Mouse (Mus musculus) lung, embryonic 16.5 days (tissue): ENCODE data around the gene Sytl1. TPM values are rescaled to one million over a fixed set of nuclear protein-coding genes. Genes with fewer than 3 reads are reported as not detected.

Experiments
- ATAC-seq: fragments of 200-750 bp; cut with Nextera tagmentation; 2 replicates; pipeline ENCODE4 v1.8.0; 2017; ENCODE audit warnings: low read depth, mild to moderate bottlenecking, moderate library complexity
- H3K27ac ChIP-seq: fragments of 300-500 bp; sonication (generic); 2 replicates; pipeline ENCODE4 v1.5.1; 2014; ENCODE audit warnings: mild to moderate bottlenecking, control low read depth, low read length
- H3K27me3 ChIP-seq: fragments of 300-500 bp; sonication (generic); 2 replicates; pipeline ENCODE4 v1.6.1; 2014; ENCODE audit warnings: low read depth, low read length, mixed read lengths; ENCODE audit not compliant: control insufficient read depth, insufficient read depth
- H3K36me3 ChIP-seq: fragments of 300-500 bp; sonication (generic); 2 replicates; pipeline ENCODE4 v1.6.1; 2014; ENCODE audit warnings: low read length; ENCODE audit not compliant: control insufficient read depth, insufficient read depth
- H3K4me1 ChIP-seq: fragments of 300-500 bp; sonication (generic); replicated peaks from 2 replicates; pipeline ENCODE4 v1.6.1; 2014; ENCODE audit warnings: low read length, mixed read lengths; ENCODE audit not compliant: control insufficient read depth, insufficient read depth
- H3K4me2 ChIP-seq: fragments of 300-500 bp; sonication (generic); 2 replicates; pipeline ENCODE4 v1.6.1; 2014; ENCODE audit warnings: low read depth, low read length, control low read depth
- H3K4me3 ChIP-seq: fragments of 300-500 bp; sonication (generic); 2 replicates; pipeline ENCODE4 v1.5.1; 2014; ENCODE audit warnings: mild to moderate bottlenecking, low read length, control low read depth
- H3K9ac ChIP-seq: fragments of 300-500 bp; sonication (generic); 2 replicates; pipeline ENCODE4 v1.6.1; 2014; ENCODE audit warnings: low read length, control low read depth
- H3K9me3 ChIP-seq: fragments of 300-500 bp; sonication (generic); 2 replicates; pipeline ENCODE4 v1.6.1; 2016; ENCODE audit warnings: low read length; ENCODE audit not compliant: control insufficient read depth
- WGBS: fragments of 180-500 bp; shearing (Covaris S2); extraction: QIAGEN DNeasy Blood & Tissue Kit; methylation state at CpG from one replicate; pipeline ENCODE4 v1.1.7; 2014; 5-methylcytosine and 5-hydroxymethylcytosine counted together
- polyA plus RNA-seq: library from polyadenylated mRNA; unstranded; fragments of >200 nt; fragmentation: Nextera tagmentation; extraction: Ambion mirVana; gene quantifications from 2 replicates; pipeline ENCODE4 v1.2.1, GENCODE M21; 2015

Sytl1 gene
- polyA plus RNA-seq, 1 experiment from 2014 or later = 2.4 TPM

GRCm38 (mm10) chr4:133298516-133299365 lies 35.8 kb upstream of the Sytl1 start:
- Histone ChIP-seq H3K27me3 (no peaks in the 10 kb centered on the region), H3K27ac (0 out of 2 replicates have a peak overlapping the region, but pooled peaks have one; percentile 5), H3K4me3 (no peak overlapping the region), H3K9ac (no peak overlapping the region), H3K4me2 (no peak overlapping the region), H3K36me3 (peaks cover 10% of the 10 kb centered on the region; the same call in 1 of the 2 replicates), H3K9me3 (no peaks in the 10 kb centered on the region), H3K4me1 (peaks cover 12% of the 10 kb centered on the region)
- ATAC-seq = no peak
- 37% methylated on average over 12 of the region's 12 CpGs for WGBS

GRCm38 (mm10) chr4:133297801-133298238 lies 34.9 kb upstream of the Sytl1 start:
- WGBS = 2% methylated on average over 5 of the region's 5 CpGs
- Histone ChIP-seq H3K4me2 (no peak overlapping the region), H3K9me3 (no peaks in the 10 kb centered on the region), H3K27ac (no peak overlapping the region), H3K4me1 (peaks cover 17% of the 10 kb centered on the region), H3K4me3 (no peak overlapping the region), H3K36me3 (0 out of 2 replicates have a peak, but pooled peaks cover 7% of the 10 kb centered on the region), H3K9ac (peak overlapping the region; percentile 24; the same call in 1 of the 2 replicates), H3K27me3 (no peaks in the 10 kb centered on the region)
- peak; percentile 81 for ATAC-seq

DNA sequence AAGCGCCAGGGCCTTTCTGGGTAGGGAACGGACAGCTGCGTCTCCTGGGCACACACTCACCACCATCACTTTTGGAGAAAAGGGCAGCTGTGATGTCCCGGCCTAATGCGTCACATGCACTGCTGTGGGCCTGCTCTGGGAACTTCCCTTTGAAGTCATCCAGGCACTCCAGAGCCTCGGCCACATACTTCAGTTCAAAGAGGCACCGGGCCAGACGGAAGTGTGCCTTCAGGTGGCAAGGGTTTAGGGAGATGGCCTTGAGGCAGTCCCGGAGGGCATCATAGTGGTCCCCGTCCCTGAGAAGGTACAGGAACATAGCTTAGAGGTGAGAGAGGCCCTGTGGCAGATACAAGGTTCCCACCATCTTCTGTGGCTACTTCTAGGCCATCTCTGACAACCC lies 34.4 kb upstream of the Sytl1 start:
- H3K36me3 ChIP-seq = 0 out of 2 replicates have a peak, but pooled peaks cover 7% of the 10 kb centered on the region
- no peak overlapping the region for H3K4me2 ChIP-seq
- H3K27me3 ChIP-seq = no peaks in the 10 kb centered on the region
- peaks cover 17% of the 10 kb centered on the region for H3K4me1 ChIP-seq
- no peak for ATAC-seq
- 61% methylated on average over 10 of the region's 10 CpGs for WGBS
- H3K4me3 ChIP-seq = no peak overlapping the region
- no peaks in the 10 kb centered on the region for H3K9me3 ChIP-seq
- H3K27ac ChIP-seq = no peak overlapping the region
- H3K9ac ChIP-seq = no peak overlapping the region

- Histone ChIP-seq H3K4me1 (peaks cover 17% of the 10 kb centered on the region), H3K9ac (no peak overlapping the region), H3K4me3 (no peak overlapping the region), H3K4me2 (no peak overlapping the region), H3K9me3 (no peaks in the 10 kb centered on the region), H3K27me3 (no peaks in the 10 kb centered on the region), H3K36me3 (peaks cover 4% of the 10 kb centered on the region; the same call in 1 of the 2 replicates), H3K27ac (no peak overlapping the region)
- ATAC-seq = no peak
- 62% methylated on average over 11 of the region's 11 CpGs for WGBS
Observed at GRCm38 (mm10) chr4:133294084-133294483, 31.2 kb upstream of the Sytl1 start.

GRCm38 (mm10) chr4:133292901-133293843 lies 30.3 kb upstream of the Sytl1 start:
- Histone ChIP-seq H3K9ac (peak overlapping the region; percentile 18; the same call in 1 of the 2 replicates), H3K36me3 (peaks cover 4% of the 10 kb centered on the region; the same call in 1 of the 2 replicates), H3K9me3 (no peaks in the 10 kb centered on the region), H3K4me3 (no peak overlapping the region), H3K27me3 (no peaks in the 10 kb centered on the region), H3K27ac (no peak overlapping the region), H3K4me1 (peaks cover 11% of the 10 kb centered on the region; the same call in 1 of the 2 replicates), H3K4me2 (no peak overlapping the region)
- ATAC-seq = 0 out of 2 replicates have a peak, but pooled peaks have one; percentile 15
- 41% methylated on average over 24 of the region's 24 CpGs for WGBS

DNA sequence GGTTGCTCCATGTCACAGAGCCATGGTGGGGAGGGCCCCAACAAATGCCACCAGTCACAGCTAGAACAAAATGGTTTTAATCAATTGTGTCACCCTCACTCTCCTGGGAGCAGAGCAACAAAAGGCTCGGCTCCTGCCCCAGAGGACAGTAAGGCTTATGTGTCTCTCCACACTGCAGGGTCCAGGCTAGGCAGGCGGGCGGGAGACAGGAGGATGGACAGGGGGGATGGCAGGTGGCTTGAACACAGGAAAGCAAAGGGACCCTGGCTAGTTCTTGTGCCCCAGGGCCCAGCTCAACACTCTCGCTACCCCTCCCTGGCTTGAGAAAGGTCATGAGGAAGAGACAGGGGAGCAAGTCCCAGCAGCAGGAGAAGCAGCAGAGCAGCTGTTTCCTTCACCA lies 29.5 kb upstream of the Sytl1 start:
- H3K9ac ChIP-seq = no peak overlapping the region
- no peaks in the 10 kb centered on the region for H3K27me3 ChIP-seq
- H3K4me1 ChIP-seq = peaks cover 5% of the 10 kb centered on the region; the same call in 1 of the 2 replicates
- WGBS = 83% methylated on average over 4 of the region's 4 CpGs
- H3K27ac ChIP-seq = no peak overlapping the region
- ATAC-seq = 0 out of 2 replicates have a peak, but pooled peaks have one; percentile 16
- H3K9me3 ChIP-seq = no peaks in the 10 kb centered on the region
- H3K4me2 ChIP-seq = no peak overlapping the region
- peaks cover 4% of the 10 kb centered on the region; the same call in 1 of the 2 replicates for H3K36me3 ChIP-seq
- no peak overlapping the region for H3K4me3 ChIP-seq

DNA sequence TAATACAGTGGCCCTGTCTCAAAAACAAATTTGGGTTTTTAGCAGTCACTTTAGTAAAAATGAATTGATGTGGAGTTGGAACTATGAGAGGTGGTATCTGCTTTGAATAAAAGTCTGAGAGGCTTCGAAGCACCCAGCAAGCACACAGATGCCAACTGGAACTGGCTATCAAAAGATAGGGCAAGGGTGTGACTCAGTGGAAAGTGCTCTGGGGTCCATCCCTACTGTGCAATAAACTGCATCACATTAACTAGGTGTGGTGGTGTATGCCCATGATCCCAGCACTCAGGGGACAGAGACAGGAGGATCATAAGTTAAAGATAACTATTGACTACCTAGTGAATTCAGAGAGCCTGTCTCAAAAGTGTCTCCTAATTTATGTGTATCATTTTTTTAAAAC lies 28.3 kb upstream of the Sytl1 start:
- H3K36me3 ChIP-seq = peaks cover 4% of the 10 kb centered on the region; the same call in 1 of the 2 replicates
- 83% methylated on average over 1 of the region's 1 CpGs for WGBS
- no peaks in the 10 kb centered on the region for H3K9me3 ChIP-seq
- no peaks in the 10 kb centered on the region for H3K27me3 ChIP-seq
- H3K4me3 ChIP-seq = no peak overlapping the region
- H3K4me1 ChIP-seq = peaks cover 5% of the 10 kb centered on the region; the same call in 1 of the 2 replicates
- no peak overlapping the region for H3K4me2 ChIP-seq
- ATAC-seq = no peak
- no peak overlapping the region for H3K9ac ChIP-seq
- no peak overlapping the region for H3K27ac ChIP-seq

- 70% methylated on average over 4 of the region's 4 CpGs for WGBS
- Histone ChIP-seq H3K9me3 (no peaks in the 10 kb centered on the region), H3K27me3 (no peaks in the 10 kb centered on the region), H3K4me1 (0 out of 2 replicates have a peak, but pooled peaks cover 5% of the 10 kb centered on the region), H3K36me3 (no peaks in the 10 kb centered on the region), H3K4me2 (no peak overlapping the region), H3K4me3 (no peak overlapping the region), H3K9ac (no peak overlapping the region), H3K27ac (no peak overlapping the region)
- ATAC-seq = no peak
Observed at GRCm38 (mm10) chr4:133286476-133287077, 23.7 kb upstream of the Sytl1 start.
